Mouse (Mus musculus) small intestine, adult 2 months (tissue): ENCODE data around the gene Blvra.

Experiments used
- CTCF ChIP-seq: fragments of 200-500 bp; IDR thresholded peaks from 2 replicates; pipeline ENCODE4 v1.5.1; 2012; ENCODE audit warnings: low read depth, mild to moderate bottlenecking, control low read depth, inconsistent platforms, low read length, moderate library complexity, mixed read lengths; ENCODE audit not compliant: insufficient replicate concordance, insufficient read length; ENCODE audit errors: extremely low read depth
- POLR2A ChIP-seq: fragments of 200-500 bp; IDR thresholded peaks from 2 replicates; pipeline ENCODE4 v1.6.1; 2012; ENCODE audit warnings: low read depth, mild to moderate bottlenecking, control low read depth, inconsistent platforms, low read length, moderate library complexity

- TF ChIP-seq CTCF (no peak), POLR2A (no peak)
Observed at GRCm38 (mm10) chr2:127077611-127078010, 7.1 kb downstream of the Blvra start.
